Mouse (Mus musculus) MEL (cell line): Measurements from ENCODE around the gene Prkcb. TPM values are rescaled to one million over a fixed set of nuclear protein-coding genes. Genes with fewer than 3 reads are reported as not detected.

Experiments
- DNase-seq: peaks from one replicate; pipeline ENCODE4 v3.0.0; 2011; ENCODE audit warnings: low read depth, low spot score
- H3K27ac ChIP-seq: 2 replicates; pipeline ENCODE4 v1.5.1; 2012; ENCODE audit warnings: low read depth, mild to moderate bottlenecking, control low read depth, low read length, moderate library complexity; ENCODE audit not compliant: control insufficient read depth
- H3K27me3 ChIP-seq, 2 experiments: fragments of 150-350 bp in 1 of 2; sonication (generic) in 1 of 2; 2 replicates each; pipeline ENCODE4 v1.6.1; 2012; ENCODE audit warnings: low read length in 2 of 2, mild to moderate bottlenecking in 2 of 2, improper control_type of control experiment in 1 of 2, moderate library complexity in 1 of 2; ENCODE audit not compliant: insufficient read depth in 2 of 2, control insufficient read depth in 1 of 2
- H3K36me3 ChIP-seq, 2 experiments: 2 replicates each; pipeline ENCODE4 v1.6.1; 2012 to 2014; ENCODE audit warnings: low read length in 2 of 2, improper control_type of control experiment in 1 of 2, inconsistent platforms in 1 of 2, mild to moderate bottlenecking in 1 of 2; ENCODE audit not compliant: insufficient read depth in 2 of 2, control insufficient read depth in 1 of 2
- H3K4me1 ChIP-seq, 2 experiments: fragments of 150-350 bp in 1 of 2; sonication (generic) in 1 of 2; 2 replicates each; pipeline ENCODE4 v1.6.1; 2012; ENCODE audit warnings: low read length in 2 of 2, improper control_type of control experiment in 1 of 2, mild to moderate bottlenecking in 1 of 2; ENCODE audit not compliant: insufficient read depth in 2 of 2, control insufficient read depth in 1 of 2
- H3K4me3 ChIP-seq, 2 experiments: fragments of 150-350 bp in 1 of 2; sonication (generic) in 1 of 2; 2 replicates each; pipeline ENCODE4 v1.5.1; 2012; ENCODE audit warnings: low read depth in 2 of 2, low read length in 2 of 2, mild to moderate bottlenecking in 2 of 2, moderate library complexity in 2 of 2, control low read depth in 1 of 2, improper control_type of control experiment in 1 of 2; ENCODE audit not compliant: control insufficient read depth in 1 of 2, insufficient read depth in 1 of 2
- H3K79me2 ChIP-seq: 2 replicates; pipeline ENCODE4 v1.6.1; 2012; ENCODE audit warnings: mild to moderate bottlenecking, low read length, moderate library complexity; ENCODE audit not compliant: control insufficient read depth, poor library complexity, insufficient read depth
- H3K9ac ChIP-seq: 2 replicates; pipeline ENCODE4 v1.6.1; 2012; ENCODE audit warnings: low read depth, mild to moderate bottlenecking, control low read depth, low read length, moderate library complexity; ENCODE audit not compliant: control insufficient read depth, poor library complexity, severe bottlenecking
- H3K9me3 ChIP-seq: fragments of 150-350 bp; sonication (generic); replicated peaks from 2 replicates; pipeline ENCODE4 v1.6.1; 2012; ENCODE audit warnings: mild to moderate bottlenecking, low read length, improper control_type of control experiment, moderate library complexity; ENCODE audit not compliant: insufficient read depth
- BHLHE40 ChIP-seq: IDR thresholded peaks from 2 replicates; pipeline ENCODE4 v1.6.1; 2012; ENCODE audit warnings: low read depth, mild to moderate bottlenecking, inconsistent platforms, low read length, improper control_type of control experiment, borderline replicate concordance
- CHD2 ChIP-seq: IDR thresholded peaks from 2 replicates; pipeline ENCODE4 v1.6.1; 2011; ENCODE audit warnings: low read length, improper control_type of control experiment
- CTCF ChIP-seq, 3 experiments: IDR thresholded peaks in 2 of 3; conservative IDR thresholded peaks in 1 of 3; 2 replicates each; pipeline ENCODE4 v1.5.1; 2011 to 2012; ENCODE audit warnings: low read length in 3 of 3, low read depth in 2 of 3, mild to moderate bottlenecking in 2 of 3, improper control_type of control experiment in 1 of 3, inconsistent platforms in 1 of 3, mixed read lengths in 1 of 3, moderate library complexity in 1 of 3; ENCODE audit not compliant: control insufficient read depth in 1 of 3, insufficient read depth in 1 of 3, poor library complexity in 1 of 3, severe bottlenecking in 1 of 3
- EP300 ChIP-seq, 2 experiments: IDR thresholded peaks; 2 replicates each; pipeline ENCODE4 v1.6.1; 2011; ENCODE audit warnings: improper control_type of control experiment in 2 of 2, low read length in 2 of 2, low read depth in 1 of 2, mild to moderate bottlenecking in 1 of 2
- ETS1 ChIP-seq: IDR thresholded peaks from 2 replicates; pipeline ENCODE4 v1.6.1; 2012; ENCODE audit warnings: low read depth, mild to moderate bottlenecking, inconsistent platforms, low read length, improper control_type of control experiment, moderate library complexity
- KAT2A ChIP-seq: conservative IDR thresholded peaks from 2 replicates; pipeline ENCODE4 v1.6.1; 2012; ENCODE audit warnings: low read depth, low read length, improper control_type of control experiment, inconsistent platforms
- POLR2AphosphoS5 ChIP-seq: IDR thresholded peaks from 2 replicates; pipeline ENCODE4 v1.6.1; 2012; ENCODE audit warnings: low read depth, borderline replicate concordance, mild to moderate bottlenecking, inconsistent platforms, low read length, moderate library complexity, mixed read lengths
- RCOR1 ChIP-seq: IDR thresholded peaks from 2 replicates; pipeline ENCODE4 v1.6.1; 2012; ENCODE audit warnings: low read depth, mild to moderate bottlenecking, inconsistent platforms, low read length, improper control_type of control experiment
- SIN3A ChIP-seq: IDR thresholded peaks from 2 replicates; pipeline ENCODE4 v1.6.1; 2012; ENCODE audit warnings: low read length, improper control_type of control experiment, inconsistent platforms
- TAL1 ChIP-seq: IDR thresholded peaks from 2 replicates; pipeline ENCODE4 v1.6.1; 2012; ENCODE audit warnings: mild to moderate bottlenecking, inconsistent platforms, low read length, moderate library complexity, mixed read lengths
- UBTF ChIP-seq: IDR thresholded peaks from 2 replicates; pipeline ENCODE4 v1.6.1; 2012; ENCODE audit warnings: low read depth, mild to moderate bottlenecking, inconsistent platforms, low read length, improper control_type of control experiment, moderate library complexity, borderline replicate concordance; ENCODE audit not compliant: insufficient read depth
- ZKSCAN1 ChIP-seq: IDR thresholded peaks from 2 replicates; pipeline ENCODE4 v1.6.1; 2012; ENCODE audit warnings: low read depth, mild to moderate bottlenecking, inconsistent platforms, low read length, improper control_type of control experiment, moderate library complexity
- polyA plus RNA-seq, 2 experiments: library from polyadenylated mRNA; stranded (reverse) in 1 of 2; unstranded in 1 of 2; fragments of >175 nt in 1 of 2; fragments of >200 nt in 1 of 2; gene quantifications; 2 replicates each; pipeline versions ENCODE4 v1.2.1 to v1.2.4; 2012; ENCODE audit warnings: low replicate concordance in 2 of 2, low read depth in 1 of 2; ENCODE audit not compliant: insufficient read length in 2 of 2, insufficient read depth in 1 of 2, missing spikeins in 1 of 2
- total RNA-seq: library from RNA; depleted of rRNA; stranded (reverse); fragments of 300-350 nt; gene quantifications from 2 replicates; pipeline ENCODE4 v1.2.3, GENCODE M21; 2012; rRNA removed

Gene Prkcb
- total RNA-seq (not detected in 2 replicates), polyA plus RNA-seq (not detected)

DNA sequence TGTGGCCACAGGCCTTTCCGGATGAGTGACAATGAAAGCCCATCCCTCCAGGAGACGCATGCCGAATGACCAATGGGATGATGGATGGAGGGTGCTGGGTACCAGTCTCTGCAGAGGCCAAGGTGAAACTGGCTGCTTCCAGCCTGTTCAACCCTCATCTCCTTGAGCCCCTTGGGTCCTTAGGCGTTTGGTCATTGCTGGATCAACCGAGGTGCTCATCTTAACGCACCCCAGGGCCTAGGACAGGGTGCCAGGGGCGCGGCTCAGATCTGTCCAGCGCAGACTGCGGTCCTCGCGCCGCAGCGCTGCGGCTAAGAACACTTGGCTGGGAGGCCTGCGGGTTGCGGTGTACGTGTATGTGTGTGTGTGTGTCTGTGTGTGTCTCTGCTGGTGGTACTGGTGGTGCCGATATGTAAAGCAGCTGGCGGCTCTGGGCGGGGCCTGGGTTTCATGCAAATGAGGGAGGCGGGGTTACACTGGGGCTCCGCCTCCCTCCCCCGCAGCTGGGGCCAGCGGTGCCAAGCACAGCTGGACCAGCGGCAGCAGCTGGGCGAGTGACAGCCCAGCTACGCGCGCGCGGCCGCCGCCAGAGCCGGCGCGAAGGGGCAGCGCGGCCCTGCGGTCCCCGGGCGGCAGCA is at the start of gene Prkcb:
Gene Prkcb, plus strand, starts transcription at position 147 of the 638 bp plus-strand sequence.
- Histone ChIP-seq H3K9ac (no peak within 1 kb of the TSS), H3K4me1 (no peaks in the 10 kb centered on the region), H3K36me3 (no peaks in the 10 kb centered on the region), H3K27me3 (no peaks in the 10 kb centered on the region), H3K27ac (no peak within 1 kb of the TSS), H3K79me2 (no peaks in the 10 kb centered on the region), H3K9me3 (no peaks in the 10 kb centered on the region), H3K4me3 (no peak within 1 kb of the TSS)
- no peak for DNase-seq
- TF ChIP-seq POLR2AphosphoS5 = no peak
- TF ChIP-seq RCOR1 = no peak
- no peak for TF ChIP-seq KAT2A
- no peak for TF ChIP-seq ETS1
- TF ChIP-seq SIN3A = no peak

DNA sequence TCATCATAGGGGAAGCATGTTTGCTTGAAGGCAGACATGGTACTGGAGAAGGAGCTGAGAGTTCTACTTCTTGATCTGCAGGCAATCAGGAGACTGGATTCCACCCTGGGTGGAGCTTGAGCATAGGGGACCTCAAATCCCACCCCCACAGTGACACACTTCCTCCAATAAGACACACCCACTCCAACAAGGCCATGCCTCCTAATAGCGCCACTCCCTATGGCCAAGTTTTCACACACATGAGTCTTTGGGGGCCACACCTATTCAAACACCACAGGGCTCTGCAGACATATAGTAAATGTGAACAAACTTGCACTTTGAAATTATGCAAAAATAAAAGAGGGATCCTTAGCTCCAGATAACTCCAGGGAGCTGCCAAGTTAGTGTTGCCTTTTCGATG is 49.6 kb upstream of the Prkcb start:
- no peak overlapping the region for H3K4me3 ChIP-seq
- DNase-seq = no peak
- H3K27ac ChIP-seq = no peak overlapping the region
- H3K9ac ChIP-seq = no peak overlapping the region
- no peaks in the 10 kb centered on the region for H3K9me3 ChIP-seq
- no peaks in the 10 kb centered on the region for H3K79me2 ChIP-seq
- no peaks in the 10 kb centered on the region for H3K4me1 ChIP-seq
- TF ChIP-seq BHLHE40 (no peak), UBTF (no peak), CHD2 (no peak), TAL1 (no peak), EP300 (IDR thresholded peaks at IDR 0.05; ENCODE audit: low read depth in 1 of 2, low read length in 2 of 2) (no peak)
- H3K27me3 ChIP-seq = no peaks in the 10 kb centered on the region; a peak in 1 of 4 replicates
- H3K36me3 ChIP-seq = no peaks in the 10 kb centered on the region

DNA sequence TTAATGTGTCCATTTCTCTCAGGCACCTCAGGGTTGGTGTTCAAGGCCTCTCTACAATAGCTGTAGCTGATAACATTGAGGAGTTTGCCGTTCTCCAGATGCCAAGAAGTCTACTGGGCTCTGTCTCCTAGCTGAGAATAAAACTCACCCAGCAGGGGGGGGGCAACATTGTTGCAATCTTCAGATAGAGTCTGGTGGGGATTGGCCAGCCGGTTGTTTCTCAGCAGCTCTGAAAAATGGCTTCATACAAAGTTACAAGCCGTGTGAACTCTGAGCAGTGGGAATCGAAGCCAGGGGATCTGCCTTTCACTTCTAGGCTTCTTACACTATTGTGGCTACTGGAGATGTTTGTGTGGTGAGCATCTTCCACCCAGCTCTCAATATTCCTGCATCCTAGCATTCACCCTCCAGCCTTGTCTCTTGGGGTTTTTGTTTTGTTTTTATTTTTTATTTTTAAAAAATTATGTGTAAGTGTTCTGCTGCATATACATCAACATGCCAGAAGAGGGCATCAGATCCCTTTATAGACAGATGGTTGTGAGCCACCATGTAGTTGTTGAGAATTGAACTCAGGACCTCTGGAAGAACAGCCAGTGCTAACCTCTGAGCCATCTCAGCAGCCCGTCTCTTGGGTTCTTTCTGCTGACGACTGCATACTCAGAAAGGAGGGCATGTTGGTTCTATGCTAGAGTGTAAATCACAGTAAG is 48.0 kb upstream of the Prkcb start:
- Histone ChIP-seq H3K36me3 (no peaks in the 10 kb centered on the region), H3K9me3 (no peaks in the 10 kb centered on the region), H3K4me3 (no peak overlapping the region), H3K27me3 (no peaks in the 10 kb centered on the region; a peak in 1 of 4 replicates), H3K9ac (no peak overlapping the region), H3K4me1 (no peaks in the 10 kb centered on the region), H3K79me2 (no peaks in the 10 kb centered on the region), H3K27ac (no peak overlapping the region)
- no peak for TF ChIP-seq ZKSCAN1
- peak in 1 of 3 experiments; percentile 14; a peak in 2 of 6 replicates for TF ChIP-seq CTCF (IDR thresholded peaks at IDR 0.05 in 2 of 3, conservative IDR thresholded peaks at IDR 0.05 in 1 of 3; ENCODE audit: control insufficient read depth in 1 of 3, insufficient read depth in 1 of 3, low read depth in 2 of 3, low read length in 3 of 3, poor library complexity in 1 of 3, severe bottlenecking in 1 of 3)
- peak; percentile 4 for DNase-seq
